8 mouse cellular contexts compared by ENCODE assay signal in genomic region chr12:86241604-86242536, GRCm38 (mm10). TPM values are rescaled to one million over a fixed set of nuclear protein-coding genes. Genes with fewer than 3 reads are reported as not detected.
DNase-seq lines count a peak whose midpoint lies in the region; ATAC-seq and TF ChIP-seq lines count a peak whose summit lies in the region.

Gene Gpatch2l, plus strand, starts transcription at chr12:86241858.

- TF ChIP-seq CTCF in lung, postnatal 0 days (IDR thresholded peaks at IDR 0.05) = no peak

- DNase-seq in MN1 (ENCODE audit: low spot score) = peak; percentile 92
- peak; percentile 96 for DNase-seq in cerebellum, adult 9-10 months
- DNase-seq in hindbrain, embryonic 10.5 days (ENCODE audit: low spot score) = peak; percentile 96
- DNase-seq in layer of hippocampus, adult 9-11 months = peak; percentile 97
- DNase-seq in lung, postnatal 0 days (ENCODE audit: low spot score) = peak; percentile 99
- peak; percentile 92 for DNase-seq in ovary, postnatal 14 days (ENCODE audit: low spot score)
- DNase-seq in thymus, postnatal 14 days = peak; percentile 98

- H3K4me1 ChIP-seq in hindbrain, embryonic 10.5 days (replicated peaks) = peaks cover 35% of the 10 kb centered on the region
- peaks cover 7% of the 10 kb centered on the region; the same call in 1 of the 2 replicates for H3K4me1 ChIP-seq in lung, postnatal 0 days (ENCODE audit: insufficient read depth, low read depth, low read length)

- peak; percentile 100 for ATAC-seq in frontal cortex, adult (ENCODE audit: low TSS enrichment)
- ATAC-seq in lung, postnatal 0 days = peak; percentile 100

- TF ChIP-seq EP300 in lung, postnatal 0 days (IDR thresholded peaks at IDR 0.05) = peak; percentile 62

- under 1% methylated on average over 58 of the region's 58 CpGs for WGBS in hindbrain, embryonic 10.5 days
- WGBS in lung, postnatal 0 days = 2% methylated on average over 58 of the region's 58 CpGs

- peak within 1 kb of the TSS; percentile 87 for H3K9ac ChIP-seq in lung, postnatal 0 days (replicated peaks; ENCODE audit: low read depth)

- H3K27ac ChIP-seq in hindbrain, embryonic 10.5 days = peak within 1 kb of the TSS; percentile 93
- peak within 1 kb of the TSS; percentile 86 for H3K27ac ChIP-seq in lung, postnatal 0 days (ENCODE audit: low read length)

- H3K27me3 ChIP-seq in hindbrain, embryonic 10.5 days (ENCODE audit: insufficient read depth, poor library complexity, severe bottlenecking) = no peaks in the 10 kb centered on the region
- H3K27me3 ChIP-seq in lung, postnatal 0 days (replicated peaks; ENCODE audit: insufficient read depth, low read length) = no peaks in the 10 kb centered on the region

- H3K4me3 ChIP-seq in hindbrain, embryonic 10.5 days = peak within 1 kb of the TSS; percentile 94
- H3K4me3 ChIP-seq in lung, postnatal 0 days (ENCODE audit: low read depth, low read length) = peak within 1 kb of the TSS; percentile 78

- peak within 1 kb of the TSS; percentile 85 for H3K4me2 ChIP-seq in lung, postnatal 0 days (replicated peaks; ENCODE audit: low read depth, low read length)

- peaks cover 29% of the 10 kb centered on the region for H3K36me3 ChIP-seq in hindbrain, embryonic 10.5 days
- H3K36me3 ChIP-seq in lung, postnatal 0 days (ENCODE audit: insufficient read depth, low read length) = no peaks in the 10 kb centered on the region

- H3K9me3 ChIP-seq in hindbrain, embryonic 10.5 days = no peaks in the 10 kb centered on the region
- no peaks in the 10 kb centered on the region for H3K9me3 ChIP-seq in lung, postnatal 0 days (ENCODE audit: low read length)

RNA-seq across cellular contexts. Expression of gene Gpatch2l, which starts in this region (rescaled TPM):
- 17.7 and 17.8 TPM in 2 replicates for polyA plus RNA-seq in hindbrain, embryonic 10.5 days (2016; fragmentation: Nextera tagmentation; extraction: Ambion mirVana)
- 10.0 and 11.6 TPM in 2 replicates for polyA plus RNA-seq in lung, postnatal 0 days (2015; fragmentation: Nextera tagmentation; extraction: Ambion mirVana)

Comparison
In these comparisons a context has a peak if more than half of its experiments do, and no peak if none do; other contexts are left out.
1. Peak in every context shown above with its lines: DNase-seq, ATAC-seq, H3K4me3 ChIP-seq and H3K27ac ChIP-seq.